Mouse (Mus musculus) thymus, adult 2 months (tissue): ENCODE results near the gene Bglap3. TPM values are rescaled to one million over a fixed set of nuclear protein-coding genes. Genes with fewer than 3 reads are reported as not detected.
A peak's percentile ranks its signal among the peaks of the same experiment; 100 is the strongest.

Experiments used
- DNase-seq: peaks from one replicate; pipeline ENCODE4 v3.0.0; 2021
- H3K27ac ChIP-seq: fragments of 200-500 bp; 2 replicates; pipeline ENCODE4 v1.5.1; 2012; ENCODE audit warnings: low read length, control low read depth; ENCODE audit not compliant: control insufficient read depth, insufficient read depth
- H3K27me3 ChIP-seq: fragments of 200-500 bp; 2 replicates; pipeline ENCODE4 v1.6.1; 2012; ENCODE audit warnings: mild to moderate bottlenecking, low read length, moderate library complexity, mixed read lengths; ENCODE audit not compliant: control insufficient read depth, insufficient read depth
- H3K36me3 ChIP-seq: fragments of 200-500 bp; 2 replicates; pipeline ENCODE4 v1.6.1; 2012; ENCODE audit warnings: mild to moderate bottlenecking, low read length, moderate library complexity; ENCODE audit not compliant: control insufficient read depth, insufficient read depth
- H3K4me1 ChIP-seq: fragments of 200-500 bp; replicated peaks from 2 replicates; pipeline ENCODE4 v1.6.1; 2012; ENCODE audit warnings: low read length; ENCODE audit not compliant: control insufficient read depth, insufficient read depth
- H3K4me3 ChIP-seq: fragments of 200-500 bp; 2 replicates; pipeline ENCODE4 v1.5.1; 2012; ENCODE audit warnings: mild to moderate bottlenecking, low read length, control low read depth, moderate library complexity; ENCODE audit not compliant: control insufficient read depth, insufficient read depth
- CTCF ChIP-seq: fragments of 200-500 bp; IDR thresholded peaks from 2 replicates; pipeline ENCODE4 v1.5.1; 2012; ENCODE audit warnings: mild to moderate bottlenecking, control low read depth, low read length, moderate library complexity, borderline replicate concordance; ENCODE audit not compliant: control insufficient read depth, poor library complexity, insufficient read depth; ENCODE audit errors: extremely low read depth
- POLR2A ChIP-seq: fragments of 200-500 bp; IDR thresholded peaks from 2 replicates; pipeline ENCODE4 v1.6.1; 2012; ENCODE audit warnings: mild to moderate bottlenecking, low read length, control low read depth, moderate library complexity; ENCODE audit not compliant: control insufficient read depth, poor library complexity, insufficient read depth; ENCODE audit errors: extremely low read depth
- WGBS: fragments of 180-500 bp; shearing (Covaris S2); methylation state at CpG from one replicate; pipeline ENCODE4 v1.1.7; 2018; 5-methylcytosine and 5-hydroxymethylcytosine counted together
- polyA plus RNA-seq: library from polyadenylated mRNA; depleted of rRNA; stranded (reverse); fragments of >200 nt; gene quantifications from 2 replicates; pipeline ENCODE4 v1.2.3, GENCODE M21; 2012; rRNA removed

The Bglap3 gene
- polyA plus RNA-seq, 1 experiment = 2.6 TPM

GRCm38 (mm10) chr3:88334902-88335435 lies 37.6 kb downstream of the Bglap3 start:
- 26% methylated on average over 3 of the region's 3 CpGs for WGBS
- peak overlapping the region; percentile 90 for H3K4me3 ChIP-seq

GRCm38 (mm10) chr3:88334029-88334658 lies 38.4 kb downstream of the Bglap3 start:
- Histone ChIP-seq H3K27me3 (no peaks in the 10 kb centered on the region), H3K27ac (no peak overlapping the region), H3K4me3 (no peak overlapping the region), H3K4me1 (peaks cover 10% of the 10 kb centered on the region), H3K36me3 (no peaks in the 10 kb centered on the region)
- no peak for DNase-seq
- WGBS = 91% methylated on average over 12 of the region's 12 CpGs
- TF ChIP-seq CTCF (no peak), POLR2A (no peak)

More at GRCm38 (mm10) chr3:88334902-88335435, 37.6 kb downstream of the Bglap3 start:
- TF ChIP-seq POLR2A (no peak), CTCF (no peak)
- no peak overlapping the region for H3K27ac ChIP-seq
- H3K27me3 ChIP-seq = no peaks in the 10 kb centered on the region
- H3K4me1 ChIP-seq = peaks cover 10% of the 10 kb centered on the region
- no peak for DNase-seq
- no peaks in the 10 kb centered on the region for H3K36me3 ChIP-seq

GRCm38 (mm10) chr3:88331282-88331681 lies 41.3 kb downstream of the Bglap3 start:
- Histone ChIP-seq H3K4me3 (no peak overlapping the region), H3K4me1 (peaks cover 2% of the 10 kb centered on the region), H3K27me3 (no peaks in the 10 kb centered on the region), H3K36me3 (0 out of 2 replicates have a peak, but pooled peaks cover 9% of the 10 kb centered on the region), H3K27ac (no peak overlapping the region)
- peak; percentile 65 for DNase-seq
- no peak; the same call in 1 of the 2 replicates for TF ChIP-seq CTCF
- no peak for TF ChIP-seq POLR2A
- WGBS = 13% methylated on average over 2 of the region's 2 CpGs

DNA sequence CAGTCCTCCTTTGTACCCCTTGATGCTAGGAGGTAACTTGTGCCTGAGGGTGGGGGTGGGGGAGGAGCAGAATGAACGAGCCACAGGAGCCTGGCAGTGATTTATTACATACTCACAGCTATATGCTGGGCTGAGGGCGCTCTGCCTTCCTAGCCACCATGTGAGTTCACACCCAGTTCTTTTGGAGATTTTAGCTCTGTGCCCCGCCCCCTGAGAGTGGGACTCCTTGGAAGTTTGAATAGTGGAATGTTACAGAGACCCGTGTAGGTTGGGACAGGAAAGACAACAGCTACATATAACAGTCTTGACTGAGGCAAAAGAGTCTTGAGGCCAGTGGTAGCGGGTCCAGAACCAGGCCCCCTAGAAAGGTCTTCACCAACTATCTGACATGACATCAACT lies 43.6 kb downstream of the Bglap3 start:
- 91% methylated on average over 5 of the region's 5 CpGs for WGBS
- no peak for DNase-seq
- no peak overlapping the region for H3K4me3 ChIP-seq
- peaks cover 12% of the 10 kb centered on the region for H3K4me1 ChIP-seq
- 0 out of 2 replicates have a peak, but pooled peaks cover 9% of the 10 kb centered on the region for H3K36me3 ChIP-seq
- H3K27me3 ChIP-seq = no peaks in the 10 kb centered on the region
- H3K27ac ChIP-seq = no peak overlapping the region
- TF ChIP-seq CTCF (no peak), POLR2A (no peak)

GRCm38 (mm10) chr3:88324951-88325405 lies 47.6 kb downstream of the Bglap3 start, which contains the start of gene Glmp:
TSS of gene Glmp (plus strand) at chr3:88325023.
- WGBS = 2% methylated on average over 10 of the region's 10 CpGs
- DNase-seq = peak; percentile 48
- H3K36me3 ChIP-seq = peaks cover 35% of the 10 kb centered on the region

More at GRCm38 (mm10) chr3:88324951-88325405, 47.6 kb downstream of the Bglap3 start, which contains the start of gene Glmp:
- TF ChIP-seq CTCF (no peak), POLR2A (peak; percentile 52; the same call in 1 of the 2 replicates)
- peaks cover 12% of the 10 kb centered on the region for H3K4me1 ChIP-seq
- peak within 1 kb of the TSS; percentile 63 for H3K4me3 ChIP-seq
- H3K27me3 ChIP-seq = no peaks in the 10 kb centered on the region
- H3K27ac ChIP-seq = peak within 1 kb of the TSS; percentile 8; the same call in 1 of the 2 replicates

Other genes starting within 250 kb of the Bglap3 start
- 343 and 377 TPM in 2 replicates for gene Mef2d, start 230.4 kb downstream of the Bglap3 start, polyA plus RNA-seq
- gene Rhbg, start 118.0 kb downstream of the Bglap3 start, polyA plus RNA-seq = 2.5 and 2.7 TPM in 2 replicates
- 0.11 TPM in 1 of 2 replicates, not detected in the other for gene Gm38392, start 85.5 kb downstream of the Bglap3 start, polyA plus RNA-seq
- gene Tsacc, start 75.7 kb downstream of the Bglap3 start, polyA plus RNA-seq = 2.8 and 3.3 TPM in 2 replicates
- gene Cct3, start 75.6 kb downstream of the Bglap3 start, polyA plus RNA-seq = 166 and 205 TPM in 2 replicates
- gene Glmp, start 47.7 kb downstream of the Bglap3 start, polyA plus RNA-seq = 201 and 237 TPM in 2 replicates
- gene Tmem79, start 36.6 kb downstream of the Bglap3 start, polyA plus RNA-seq = 8.9 and 10.4 TPM in 2 replicates
- 151 and 159 TPM in 2 replicates for gene Smg5, start 36.5 kb downstream of the Bglap3 start, polyA plus RNA-seq
- 1.2 and 2.0 TPM in 2 replicates for gene Paqr6, start 8.2 kb downstream of the Bglap3 start, polyA plus RNA-seq
- gene Bglap2, start 6.0 kb upstream of the Bglap3 start, polyA plus RNA-seq = 2.2 and 3.8 TPM in 2 replicates
- gene Bglap, start 11.7 kb upstream of the Bglap3 start, polyA plus RNA-seq = 1.5 and 2.7 TPM in 2 replicates
- gene Pmf1, start 37.6 kb upstream of the Bglap3 start, polyA plus RNA-seq = 138 and 151 TPM in 2 replicates
- 30.8 and 32.5 TPM in 2 replicates for gene Slc25a44, start 52.4 kb upstream of the Bglap3 start, polyA plus RNA-seq
- 99.3 and 109 TPM in 2 replicates for gene Sema4a, start 88.4 kb upstream of the Bglap3 start, polyA plus RNA-seq
- 59.3 and 61.1 TPM in 2 replicates for gene Lmna, start 137.2 kb upstream of the Bglap3 start, polyA plus RNA-seq
- gene Mex3a, start 159.7 kb upstream of the Bglap3 start, polyA plus RNA-seq = 22.0 and 24.2 TPM in 2 replicates
- 6.3 and 9.3 TPM in 2 replicates for gene Rab25, start 175.6 kb upstream of the Bglap3 start, polyA plus RNA-seq
- 128 and 141 TPM in 2 replicates for gene Lamtor2, start 180.3 kb upstream of the Bglap3 start, polyA plus RNA-seq
- gene Ubqln4, start 181.0 kb upstream of the Bglap3 start, polyA plus RNA-seq = 80.5 and 82.1 TPM in 2 replicates
- gene Ssr2, start 203.1 kb upstream of the Bglap3 start, polyA plus RNA-seq = 196 and 206 TPM in 2 replicates
- 164 and 192 TPM in 2 replicates for gene Arhgef2, start 233.2 kb upstream of the Bglap3 start, polyA plus RNA-seq